8 mouse cellular contexts compared by ENCODE assay signal in genomic region chr13:97439216-97439979, GRCm38 (mm10).
DNase-seq lines count a peak whose midpoint lies in the region; ATAC-seq lines count a peak whose summit lies in the region.

No protein-coding gene starts in this region.

- H3K4me2 ChIP-seq in heart, embryonic 16.5 days (ENCODE audit: low read depth, low read length), result peak overlapping the region; percentile 58
- H3K4me2 ChIP-seq in forebrain, embryonic 12.5 days, result peak overlapping the region; percentile 43
- H3K4me2 ChIP-seq in liver, embryonic 12.5 days, result peak overlapping the region; percentile 45

- intact Hi-C loops in heart, postnatal 14 days (cut with DNase I), result loop anchor here (5.0 kb wide), 1 partner anchor 142 kb away; no protein-coding TSS in a partner anchor
- intact Hi-C loops in left cerebral cortex, postnatal 14 days (cut with DNase I), result loop anchor here (5.0 kb wide), 1 partner anchor 197 kb away; the partner anchor contains the start of gene Enc1

- peaks cover 6% of the 10 kb centered on the region; the same call in 1 of the 2 replicates for H3K27me3 ChIP-seq in heart, embryonic 16.5 days (ENCODE audit: control insufficient read depth, insufficient read depth, low read length)
- no peaks in the 10 kb centered on the region for H3K27me3 ChIP-seq in forebrain, embryonic 12.5 days
- H3K27me3 ChIP-seq in liver, embryonic 12.5 days (replicated peaks), result peaks cover 57% of the 10 kb centered on the region

- H3K27ac ChIP-seq in heart, embryonic 16.5 days (ENCODE audit: low read length), result peak overlapping the region; percentile 26; the same call in 1 of the 2 replicates
- H3K27ac ChIP-seq in forebrain, embryonic 12.5 days, result peak overlapping the region; percentile 93
- no peak overlapping the region for H3K27ac ChIP-seq in liver, embryonic 12.5 days

- no peak for ATAC-seq in heart, embryonic 16.5 days (replicated peaks; ENCODE audit: extremely low read depth, insufficient read depth, low FRiP score)
- peak; percentile 73 for ATAC-seq in forebrain, embryonic 12.5 days (ENCODE audit: low FRiP score)
- no peak for ATAC-seq in liver, embryonic 12.5 days
- ATAC-seq in megakaryocyte progenitor cell, adult 5-6 weeks (replicated peaks; ENCODE audit: poor library complexity), result no peak

- H3K4me1 ChIP-seq in heart, embryonic 16.5 days (ENCODE audit: control insufficient read depth, insufficient read depth, low read length), result peaks cover 38% of the 10 kb centered on the region
- H3K4me1 ChIP-seq in forebrain, embryonic 12.5 days, result peaks cover 79% of the 10 kb centered on the region
- H3K4me1 ChIP-seq in liver, embryonic 12.5 days, result peaks cover 66% of the 10 kb centered on the region

- peak overlapping the region; percentile 50 for H3K9ac ChIP-seq in heart, embryonic 16.5 days (ENCODE audit: low read length)
- peak overlapping the region; percentile 39 for H3K9ac ChIP-seq in forebrain, embryonic 12.5 days
- H3K9ac ChIP-seq in liver, embryonic 12.5 days, result no peak overlapping the region

- H3K4me3 ChIP-seq in heart, embryonic 16.5 days (ENCODE audit: low read length), result peak overlapping the region; percentile 33
- 0 out of 2 replicates have a peak overlapping the region, but pooled peaks have one; percentile 5 for H3K4me3 ChIP-seq in forebrain, embryonic 12.5 days (replicated peaks)
- H3K4me3 ChIP-seq in liver, embryonic 12.5 days, result no peak overlapping the region

- 24% methylated on average over 16 of the region's 16 CpGs for WGBS in heart, embryonic 16.5 days
- WGBS in forebrain, embryonic 12.5 days, result 5% methylated on average over 16 of the region's 16 CpGs
- WGBS in liver, embryonic 12.5 days (ENCODE audit: insufficient replicate concordance), result 36% methylated on average over 16 of the region's 16 CpGs

- no peaks in the 10 kb centered on the region for H3K9me3 ChIP-seq in heart, embryonic 16.5 days (replicated peaks; ENCODE audit: control insufficient read depth, low read length)
- H3K9me3 ChIP-seq in forebrain, embryonic 12.5 days, result no peaks in the 10 kb centered on the region
- H3K9me3 ChIP-seq in liver, embryonic 12.5 days (replicated peaks), result no peaks in the 10 kb centered on the region

- no peaks in the 10 kb centered on the region for H3K36me3 ChIP-seq in heart, embryonic 16.5 days (ENCODE audit: control insufficient read depth, insufficient read depth)
- no peaks in the 10 kb centered on the region for H3K36me3 ChIP-seq in forebrain, embryonic 12.5 days (replicated peaks)
- H3K36me3 ChIP-seq in liver, embryonic 12.5 days, result no peaks in the 10 kb centered on the region

- DNase-seq in heart, postnatal 14 days, result no peak
- DNase-seq in R1 (ENCODE audit: low read depth, low spot score), result peak; percentile 48
- peak; percentile 53 for DNase-seq in testis, postnatal 10 days (ENCODE audit: low spot score)
- no peak for DNase-seq in left cerebral cortex, postnatal 14 days (ENCODE audit: low spot score in 2 of 2)

Comparison
In these comparisons a context has a peak if more than half of its experiments do, and no peak if none do; other contexts are left out.
1. DNase-seq: peak in R1 (single experiment) and testis, postnatal 10 days (single experiment); none in heart, postnatal 14 days (0 of 2) and left cerebral cortex, postnatal 14 days (0 of 2).
2. Peak in every context shown above with its lines, with median percentiles within 50 percentile points of each other: H3K4me2 ChIP-seq.